Mouse (Mus musculus) brain, adult 2 months (tissue): ENCODE data around the gene 4930579G24Rik.

Experiments
- DNase-seq: peaks from one replicate; pipeline ENCODE4 v3.0.0; 2011; ENCODE audit warnings: low read depth, low spot score

4930579G24Rik gene

DNA sequence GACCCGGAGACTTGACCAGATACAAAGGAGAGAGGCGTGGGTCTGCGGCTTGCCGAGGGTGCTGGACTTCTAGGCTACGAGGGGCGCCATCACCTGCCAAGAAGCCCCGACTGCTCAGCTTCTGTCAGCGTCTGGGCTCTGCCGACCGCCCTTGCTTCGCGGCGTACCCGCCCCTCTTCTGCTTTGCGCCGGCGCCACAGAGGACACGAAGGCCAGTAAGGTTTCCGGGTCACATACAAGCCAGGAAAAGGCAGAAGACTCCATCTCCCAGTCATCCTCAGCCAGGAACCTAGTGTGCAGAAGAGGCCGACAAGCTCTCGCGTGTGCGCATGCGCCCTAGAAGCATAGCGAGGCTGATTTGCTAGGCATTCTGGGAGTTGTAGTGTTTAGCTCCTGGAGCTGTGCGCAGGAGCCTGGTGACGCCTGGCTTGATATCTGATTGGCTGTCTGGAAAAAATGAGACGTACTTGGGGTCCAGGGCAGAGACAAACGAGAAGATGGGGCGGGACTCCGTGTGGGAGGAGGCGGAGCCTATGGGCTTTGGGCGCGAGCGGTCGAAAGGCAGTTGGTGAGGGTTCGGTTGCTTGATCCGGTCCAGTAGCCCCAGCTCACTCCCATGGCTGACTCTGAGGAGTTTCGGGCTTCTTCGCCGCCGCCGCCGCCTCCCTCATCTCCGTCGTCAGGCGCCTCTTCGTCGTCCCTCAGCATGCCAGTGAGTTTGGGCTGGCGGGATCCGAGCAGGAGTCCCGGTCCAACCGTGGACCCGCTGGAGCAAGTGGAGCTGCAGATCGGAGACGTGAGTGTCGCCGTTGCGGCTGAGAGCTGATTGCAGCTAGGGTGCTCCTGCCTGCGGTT is at the start of gene 4930579G24Rik:
Gene 4930579G24Rik (plus strand): TSS at position 519 of the 855 bp plus-strand sequence.
- DNase-seq = peak; percentile 100

GRCm38 (mm10) chr3:79579891-79580575 is 48.8 kb upstream of the 4930579G24Rik start:
- DNase-seq = no peak

DNA sequence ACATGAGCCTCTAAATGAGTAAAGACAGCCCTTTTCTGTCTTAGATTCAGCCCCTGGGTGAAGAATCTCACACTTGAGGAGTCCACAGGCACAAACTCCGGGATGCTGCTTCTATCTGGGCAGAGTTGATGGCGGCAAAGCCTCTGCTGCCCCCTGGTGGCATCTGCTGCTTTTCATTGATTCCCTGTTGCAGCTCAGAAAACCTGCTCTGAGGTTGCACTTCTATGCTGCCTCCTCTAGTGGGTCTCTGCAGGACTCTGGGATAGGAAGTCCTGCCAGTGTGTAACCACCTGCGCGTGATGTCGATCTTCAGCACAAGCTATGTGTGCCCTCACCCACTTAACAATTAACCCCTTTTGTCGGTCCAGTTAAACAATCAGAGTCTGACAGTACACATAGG is 42.1 kb upstream of the 4930579G24Rik start:
- DNase-seq = peak; percentile 95

DNA sequence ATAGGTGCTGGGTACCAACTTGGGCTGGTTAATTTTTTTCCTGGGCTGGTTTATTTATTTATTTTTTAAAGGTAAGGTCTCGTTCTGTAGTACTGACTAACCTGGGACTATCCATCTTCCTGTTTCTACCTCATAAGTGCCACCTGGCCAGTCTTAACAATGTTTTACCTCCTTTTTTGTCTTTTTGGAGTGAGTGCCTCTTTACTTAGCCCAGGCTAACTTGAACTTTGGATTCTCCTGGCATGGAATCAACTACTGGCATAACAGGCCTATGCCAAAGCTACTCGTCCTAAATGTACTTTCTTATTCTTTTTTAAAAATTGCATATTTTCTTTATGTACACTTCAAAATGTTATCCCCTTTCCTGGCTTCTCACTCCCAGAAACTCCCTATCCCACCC is 39.2 kb upstream of the 4930579G24Rik start:
- DNase-seq = no peak

GRCm38 (mm10) chr3:79590863-79591792 is 37.8 kb upstream of the 4930579G24Rik start, which contains the start of gene Ppid:
Gene Ppid, plus strand, starts transcription at chr3:79591342.
- DNase-seq = peak; percentile 95

- DNase-seq = no peak
These were observed 36.9 kb upstream of the 4930579G24Rik start for GRCm38 (mm10) chr3:79591793-79592471.

DNA sequence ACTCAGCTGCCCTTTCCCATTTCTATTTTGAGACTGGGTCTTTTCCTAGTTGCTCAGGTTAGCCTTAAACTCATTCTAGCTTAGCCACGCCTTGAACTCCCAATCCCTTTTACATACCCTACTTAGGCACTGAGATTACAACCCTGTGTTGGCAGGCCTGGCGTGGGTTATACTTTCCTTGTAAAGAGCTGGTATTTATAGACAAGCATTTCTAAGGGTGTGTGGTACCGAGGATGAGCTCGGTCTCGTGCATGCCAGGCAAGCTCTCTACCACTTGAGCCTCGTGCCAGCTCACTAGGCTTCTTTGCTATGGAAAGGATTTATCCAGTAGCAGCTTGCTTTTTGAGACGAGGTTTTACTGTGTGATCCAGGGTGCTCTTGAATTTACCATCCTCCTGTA is 33.4 kb upstream of the 4930579G24Rik start:
- DNase-seq = peak; percentile 14

GRCm38 (mm10) chr3:79609886-79610285 is 19.0 kb upstream of the 4930579G24Rik start:
- no peak for DNase-seq

DNA sequence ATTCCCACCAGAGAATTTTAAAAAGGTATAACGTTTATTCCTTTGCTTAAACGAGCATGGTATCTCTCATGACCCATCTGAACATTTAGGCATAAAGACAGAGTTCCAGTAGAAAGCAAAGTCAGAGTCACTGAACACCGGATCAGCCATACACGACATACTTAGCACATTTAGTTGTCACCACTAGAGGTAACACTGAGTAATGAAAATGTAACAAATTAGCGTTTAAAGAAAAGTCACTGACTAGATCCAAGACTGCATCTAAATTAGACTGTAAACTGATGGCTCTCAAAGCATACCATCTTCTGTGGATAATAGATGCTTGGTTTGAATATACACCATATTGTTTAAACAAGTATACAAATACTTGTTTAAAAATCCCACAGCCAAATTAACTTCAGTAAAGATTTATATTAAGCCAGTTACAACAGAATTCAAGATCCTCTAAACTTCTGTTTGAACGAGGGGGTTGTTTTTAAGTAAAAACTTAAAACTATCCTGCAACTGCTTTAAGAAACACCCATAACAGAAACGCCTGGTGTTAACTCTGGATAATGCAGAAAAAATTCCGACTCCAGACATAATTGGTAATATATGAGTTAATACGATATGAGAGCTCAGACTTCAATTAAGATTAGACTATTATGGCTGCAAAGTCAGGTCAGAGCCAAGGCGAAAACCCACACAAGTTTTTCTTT is 1.2 kb upstream of the 4930579G24Rik start:
- DNase-seq = peak; percentile 27

GRCm38 (mm10) chr3:79628182-79628560 is 708 bp upstream of the 4930579G24Rik start:
- no peak for DNase-seq

DNA sequence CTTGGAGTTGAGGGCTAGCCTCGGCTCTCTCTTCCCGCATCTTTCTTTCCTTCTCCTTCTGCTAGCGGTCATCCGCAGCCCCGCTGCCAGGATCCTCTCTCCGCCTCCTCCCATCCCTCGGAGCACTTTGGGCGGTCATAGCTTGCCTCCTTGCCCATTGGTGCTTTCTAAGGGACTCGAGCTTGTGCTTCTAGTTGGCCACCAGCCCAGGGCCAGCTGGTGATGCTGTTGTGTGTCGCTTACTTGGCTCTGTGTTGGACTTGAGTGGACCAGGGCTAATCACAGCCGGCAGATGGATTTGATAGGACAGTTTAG is 494 bp downstream of the 4930579G24Rik start, which contains the start of gene Etfdh:
Gene Etfdh (minus strand): TSS at position 85 of the 315 bp plus-strand sequence.
- DNase-seq = peak; percentile 94

GRCm38 (mm10) chr3:79652129-79652528 is 23.2 kb downstream of the 4930579G24Rik start:
- no peak for DNase-seq

GRCm38 (mm10) chr3:79656682-79657081 is 27.8 kb downstream of the 4930579G24Rik start:
- DNase-seq = no peak

- DNase-seq = peak; percentile 79
These were observed 36.0 kb downstream of the 4930579G24Rik start for GRCm38 (mm10) chr3:79664787-79665408.

GRCm38 (mm10) chr3:79670556-79670955 is 41.7 kb downstream of the 4930579G24Rik start:
- DNase-seq = no peak

DNA sequence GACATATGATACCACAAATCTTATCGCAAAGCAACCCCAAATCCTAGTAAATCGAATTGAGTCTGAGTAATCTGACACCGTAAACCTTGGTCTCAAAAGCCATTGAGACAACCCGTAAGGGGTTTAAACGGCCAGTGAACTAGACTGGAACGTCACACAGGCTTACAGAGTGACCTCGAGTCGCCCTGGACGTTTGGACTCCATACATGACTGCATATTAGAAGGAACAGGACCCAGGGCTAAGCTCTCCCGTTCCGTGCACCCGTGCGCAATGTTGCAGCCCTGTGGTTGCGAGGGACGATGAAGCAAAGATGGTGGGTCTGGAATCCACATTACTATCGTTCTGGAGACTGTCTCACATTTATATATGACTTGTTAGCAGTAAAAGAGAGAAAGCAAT is 43.3 kb downstream of the 4930579G24Rik start:
- no peak for DNase-seq

GRCm38 (mm10) chr3:79673082-79673481 is 44.2 kb downstream of the 4930579G24Rik start:
- peak; percentile 78 for DNase-seq

- no peak for DNase-seq
These were observed 45.8 kb downstream of the 4930579G24Rik start for GRCm38 (mm10) chr3:79674641-79675040.

DNA sequence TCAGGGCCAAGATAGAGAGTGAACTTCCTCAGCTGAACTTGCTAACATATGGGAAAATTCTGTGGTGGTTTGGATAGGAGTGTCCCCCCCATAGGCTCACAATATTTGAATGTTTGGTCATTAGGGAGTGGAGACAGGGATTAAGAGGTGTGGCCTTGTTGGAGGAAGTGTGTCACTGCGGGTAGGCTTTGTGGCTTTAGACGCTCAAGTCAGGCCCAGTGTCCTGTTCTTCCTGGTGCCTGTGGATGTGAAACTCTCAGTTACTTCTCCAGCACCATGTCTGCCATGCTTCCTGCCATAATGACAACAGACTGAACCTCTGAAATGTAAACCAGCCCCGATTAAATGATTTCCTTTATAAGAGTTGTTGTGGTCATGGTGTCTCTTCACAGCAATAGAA is 47.5 kb downstream of the 4930579G24Rik start:
- DNase-seq = no peak
